Mouse (Mus musculus): ENCODE data around the gene Smad6. TPM values are rescaled to one million over a fixed set of nuclear protein-coding genes. Genes with fewer than 3 reads are reported as not detected.

Gene Smad6
- polyA plus RNA-seq, 1 experiment from 2014 or later = 1.5 TPM

- no peak overlapping the region for H3K4me2 ChIP-seq
- H3K9ac ChIP-seq = no peak overlapping the region
- WGBS = 68% methylated on average over 9 of the region's 9 CpGs
- no peaks in the 10 kb centered on the region for H3K36me3 ChIP-seq (replicated peaks)
- H3K4me3 ChIP-seq = no peak overlapping the region
- H3K27ac ChIP-seq = no peak overlapping the region; the same call in 1 of the 2 replicates
- no peaks in the 10 kb centered on the region for H3K9me3 ChIP-seq
- ATAC-seq (replicated peaks) = no peak; the same call in 1 of the 2 replicates
- H3K4me1 ChIP-seq = peaks cover 11% of the 10 kb centered on the region; the same call in 1 of the 2 replicates
- H3K27me3 ChIP-seq (replicated peaks) = no peaks in the 10 kb centered on the region
Observed at GRCm38 (mm10) chr9:63968592-63968991, 53.3 kb downstream of the Smad6 start.

DNA sequence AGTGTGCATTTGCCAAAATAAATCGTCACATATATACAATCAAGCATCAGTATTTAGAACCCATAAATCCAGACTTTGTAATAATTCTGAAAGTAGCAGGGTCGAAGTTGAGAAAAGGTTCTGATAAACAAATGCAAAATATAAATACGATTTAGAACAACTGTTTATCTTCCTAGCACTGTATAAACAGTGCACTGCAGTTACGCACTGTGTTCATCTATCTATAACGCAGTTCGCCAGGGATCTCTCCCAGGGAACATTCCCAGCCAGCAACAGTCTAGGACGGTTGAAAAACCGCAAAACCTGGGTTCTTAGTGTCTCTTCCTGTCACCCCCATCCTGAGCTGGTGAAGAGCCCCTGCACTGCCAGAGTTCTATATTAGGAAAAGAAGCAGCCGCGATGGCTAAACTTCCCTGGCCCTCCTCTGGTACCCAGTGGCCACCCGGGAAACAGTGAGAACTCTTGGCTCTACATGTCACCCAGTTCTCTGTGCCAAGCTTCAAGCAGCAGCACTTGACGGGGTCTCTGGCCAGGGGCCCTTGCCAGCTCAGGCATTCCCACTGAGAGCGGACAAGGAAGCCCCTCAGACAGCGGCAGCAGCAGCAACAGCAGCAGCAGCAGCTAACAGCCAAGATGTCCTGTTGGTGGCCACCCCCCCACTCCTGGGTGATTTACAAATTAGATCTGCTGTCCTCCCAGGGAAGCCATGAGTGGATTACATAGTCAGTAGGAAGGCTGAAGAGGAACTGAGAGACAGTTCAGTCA is 54.3 kb downstream of the Smad6 start:
- Histone ChIP-seq H3K27ac (peak overlapping the region; percentile 20; the same call in 1 of the 2 replicates), H3K36me3 (replicated peaks) (no peaks in the 10 kb centered on the region), H3K4me3 (no peak overlapping the region), H3K4me1 (peaks cover 11% of the 10 kb centered on the region; the same call in 1 of the 2 replicates), H3K4me2 (no peak overlapping the region), H3K27me3 (replicated peaks) (no peaks in the 10 kb centered on the region), H3K9me3 (no peaks in the 10 kb centered on the region), H3K9ac (no peak overlapping the region)
- ATAC-seq (replicated peaks) = no peak
- WGBS = 75% methylated on average over 14 of the region's 14 CpGs

DNA sequence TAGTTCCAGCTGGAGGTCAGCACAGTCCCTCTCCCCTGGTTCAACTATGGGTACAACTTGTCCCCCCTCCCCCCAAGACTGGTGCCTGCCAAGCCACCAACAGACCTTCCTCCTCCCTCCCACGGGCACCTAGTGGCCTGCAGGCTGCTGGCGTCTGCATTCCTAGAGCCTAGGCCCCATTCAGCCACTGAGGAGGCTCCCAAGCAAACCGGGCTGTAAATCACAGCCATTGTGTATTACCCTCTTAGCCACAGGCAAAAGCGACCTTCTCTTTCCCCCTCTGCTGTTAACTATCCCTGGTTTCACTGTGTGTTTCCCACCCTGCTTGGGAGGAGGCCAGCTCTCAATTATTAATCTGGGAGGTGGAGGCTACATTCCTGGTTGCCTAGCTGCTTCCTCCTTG is 56.3 kb downstream of the Smad6 start:
- Histone ChIP-seq H3K9ac (no peak overlapping the region), H3K27ac (no peak overlapping the region; the same call in 1 of the 2 replicates), H3K27me3 (replicated peaks) (no peaks in the 10 kb centered on the region), H3K4me2 (no peak overlapping the region), H3K4me1 (peaks cover 16% of the 10 kb centered on the region), H3K9me3 (no peaks in the 10 kb centered on the region), H3K36me3 (replicated peaks) (no peaks in the 10 kb centered on the region), H3K4me3 (no peak overlapping the region)
- ATAC-seq (replicated peaks) = no peak
- 13% methylated on average over 4 of the region's 4 CpGs for WGBS

DNA sequence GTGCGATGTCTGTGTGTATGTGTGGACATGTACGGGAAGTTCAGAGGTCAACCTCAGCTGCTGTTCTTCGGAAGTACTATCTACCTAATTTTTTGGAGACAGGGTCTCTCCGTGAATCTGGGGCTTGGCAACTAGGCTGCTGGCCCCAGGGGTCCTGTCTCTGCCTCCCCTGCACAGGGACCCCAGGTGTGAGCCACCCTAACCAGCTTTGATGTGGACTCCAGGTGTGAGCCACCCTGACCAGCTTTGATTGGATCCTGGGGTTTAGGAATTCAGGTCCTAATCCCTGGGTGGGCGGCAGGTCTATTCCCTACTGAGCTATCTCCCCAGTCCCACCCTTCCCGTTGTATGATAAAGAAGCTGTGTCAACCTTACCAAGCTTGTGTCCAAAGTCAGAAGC is 60.0 kb downstream of the Smad6 start:
- Histone ChIP-seq H3K9me3 (no peaks in the 10 kb centered on the region), H3K27ac (no peak overlapping the region), H3K4me1 (peaks cover 37% of the 10 kb centered on the region), H3K36me3 (replicated peaks) (no peaks in the 10 kb centered on the region), H3K9ac (no peak overlapping the region), H3K4me3 (no peak overlapping the region), H3K4me2 (no peak overlapping the region), H3K27me3 (replicated peaks) (no peaks in the 10 kb centered on the region)
- no peak for ATAC-seq (replicated peaks)
- 73% methylated on average over 6 of the region's 6 CpGs for WGBS

DNA sequence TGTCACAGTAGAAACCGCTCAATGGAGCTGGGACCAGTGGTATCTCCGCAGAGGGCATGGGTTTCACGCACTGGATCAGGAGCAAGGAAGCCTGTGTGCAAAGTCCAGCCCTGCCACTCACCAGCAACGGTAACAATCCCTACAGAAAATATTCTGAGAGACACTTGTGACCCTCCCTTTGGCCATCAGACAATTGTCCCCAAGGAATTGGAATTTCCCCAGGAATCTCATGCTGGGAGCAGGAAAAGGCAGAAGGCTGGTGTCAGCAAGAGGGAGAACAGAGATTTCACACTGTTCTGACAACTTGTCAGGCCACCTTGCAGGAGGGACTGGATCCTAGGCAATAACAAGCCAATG is 61.1 kb downstream of the Smad6 start:
- Histone ChIP-seq H3K27me3 (replicated peaks) (no peaks in the 10 kb centered on the region), H3K27ac (no peak overlapping the region), H3K4me2 (no peak overlapping the region; the same call in 1 of the 2 replicates), H3K4me1 (peaks cover 35% of the 10 kb centered on the region), H3K36me3 (replicated peaks) (no peaks in the 10 kb centered on the region), H3K4me3 (no peak overlapping the region), H3K9me3 (no peaks in the 10 kb centered on the region), H3K9ac (no peak overlapping the region)
- no peak for ATAC-seq (replicated peaks)
- WGBS = 17% methylated on average over 4 of the region's 4 CpGs

GRCm38 (mm10) chr9:63959933-63960828 is 61.7 kb downstream of the Smad6 start:
- Histone ChIP-seq H3K36me3 (replicated peaks) (no peaks in the 10 kb centered on the region), H3K27ac (0 out of 2 replicates have a peak overlapping the region, but pooled peaks have one; percentile 6), H3K27me3 (replicated peaks) (no peaks in the 10 kb centered on the region), H3K4me1 (peaks cover 30% of the 10 kb centered on the region), H3K4me3 (no peak overlapping the region), H3K9me3 (no peaks in the 10 kb centered on the region), H3K9ac (no peak overlapping the region), H3K4me2 (peak overlapping the region; percentile 30)
- 6% methylated on average over 21 of the region's 21 CpGs for WGBS
- no peak for ATAC-seq (replicated peaks)

GRCm38 (mm10) chr9:63959129-63959932 is 62.5 kb downstream of the Smad6 start:
- Histone ChIP-seq H3K27me3 (replicated peaks) (no peaks in the 10 kb centered on the region), H3K4me3 (no peak overlapping the region), H3K27ac (no peak overlapping the region; the same call in 1 of the 2 replicates), H3K9me3 (no peaks in the 10 kb centered on the region), H3K4me2 (0 out of 2 replicates have a peak overlapping the region, but pooled peaks have one; percentile 4), H3K9ac (no peak overlapping the region), H3K36me3 (replicated peaks) (no peaks in the 10 kb centered on the region), H3K4me1 (peaks cover 30% of the 10 kb centered on the region)
- WGBS = 29% methylated on average over 17 of the region's 17 CpGs
- peak; percentile 48 for ATAC-seq (replicated peaks)

DNA sequence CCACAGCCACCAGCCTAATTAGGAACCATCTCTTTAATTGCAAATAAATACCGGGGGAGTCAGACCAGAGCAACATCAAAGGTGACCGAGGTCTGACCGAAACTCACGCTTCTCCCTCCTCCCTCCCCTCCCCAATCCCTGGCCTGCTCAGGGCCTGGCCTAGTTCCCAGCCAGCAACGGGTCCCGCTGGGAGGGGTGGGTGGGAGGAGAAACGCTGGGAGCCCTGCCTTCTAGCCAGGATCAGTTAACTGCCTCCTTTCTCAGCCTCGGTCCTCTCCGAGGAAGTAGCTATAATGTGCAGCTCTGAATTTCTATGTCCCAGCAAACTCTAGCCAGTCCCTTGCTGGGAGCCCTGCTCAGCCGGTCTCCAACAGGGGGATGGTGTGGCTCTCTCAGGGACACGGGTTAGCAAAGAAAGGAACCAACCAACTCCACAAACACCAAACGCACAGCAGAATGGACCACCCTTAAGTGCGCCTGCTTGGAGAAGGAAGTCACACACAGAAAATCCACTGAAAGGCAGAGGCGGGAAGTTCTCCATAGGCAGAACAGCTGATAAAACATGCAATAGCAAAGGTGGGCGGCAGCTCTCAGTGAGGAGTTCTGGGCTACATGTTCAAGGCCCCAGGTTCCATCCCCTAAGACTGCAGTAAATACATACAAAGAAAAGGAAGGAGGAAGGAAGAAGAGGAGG is 63.4 kb downstream of the Smad6 start:
- Histone ChIP-seq H3K27me3 (replicated peaks) (no peaks in the 10 kb centered on the region), H3K4me1 (peaks cover 31% of the 10 kb centered on the region), H3K9ac (no peak overlapping the region), H3K4me2 (no peak overlapping the region), H3K36me3 (replicated peaks) (no peaks in the 10 kb centered on the region), H3K27ac (no peak overlapping the region), H3K4me3 (no peak overlapping the region), H3K9me3 (no peaks in the 10 kb centered on the region)
- no peak for ATAC-seq (replicated peaks)
- 14% methylated on average over 15 of the region's 15 CpGs for WGBS

GRCm38 (mm10) chr9:63957647-63958185 is 64.1 kb downstream of the Smad6 start:
- no peak overlapping the region for H3K4me3 ChIP-seq
- no peak overlapping the region for H3K9ac ChIP-seq
- ATAC-seq (replicated peaks) = no peak
- no peaks in the 10 kb centered on the region for H3K36me3 ChIP-seq (replicated peaks)
- H3K4me1 ChIP-seq = peaks cover 33% of the 10 kb centered on the region
- no peak overlapping the region for H3K4me2 ChIP-seq
- H3K27ac ChIP-seq = no peak overlapping the region
- no peaks in the 10 kb centered on the region for H3K9me3 ChIP-seq
- no peaks in the 10 kb centered on the region for H3K27me3 ChIP-seq (replicated peaks)
- 70% methylated on average over 11 of the region's 11 CpGs for WGBS

GRCm38 (mm10) chr9:63956052-63956451 is 65.8 kb downstream of the Smad6 start:
- no peaks in the 10 kb centered on the region for H3K9me3 ChIP-seq
- no peak for ATAC-seq (replicated peaks)
- WGBS = 16% methylated on average over 9 of the region's 9 CpGs
- H3K36me3 ChIP-seq (replicated peaks) = no peaks in the 10 kb centered on the region
- H3K4me1 ChIP-seq = peaks cover 33% of the 10 kb centered on the region
- no peak overlapping the region for H3K27ac ChIP-seq
- no peak overlapping the region for H3K4me3 ChIP-seq
- no peaks in the 10 kb centered on the region for H3K27me3 ChIP-seq (replicated peaks)
- H3K4me2 ChIP-seq = no peak overlapping the region
- H3K9ac ChIP-seq = no peak overlapping the region

DNA sequence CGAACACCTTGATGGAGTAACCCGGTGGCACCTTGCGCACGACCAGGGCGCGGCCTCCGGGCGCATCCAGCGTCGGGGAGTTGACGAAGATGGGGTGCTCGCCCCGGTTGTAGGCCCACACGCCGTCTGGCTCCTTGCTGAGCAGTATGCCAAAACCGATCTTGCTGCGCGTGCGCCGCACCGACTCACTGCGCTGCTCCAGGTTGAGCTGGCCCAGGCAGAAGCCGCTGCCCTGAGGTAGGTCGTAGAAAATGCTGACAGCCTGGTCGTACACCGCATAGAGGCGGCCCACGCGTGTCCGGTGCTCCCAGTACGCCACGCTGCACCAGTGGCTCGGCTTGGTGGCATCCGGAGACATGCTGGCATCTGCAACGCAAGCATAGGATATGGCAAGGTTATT is 68.2 kb downstream of the Smad6 start:
- no peak overlapping the region for H3K9ac ChIP-seq
- H3K36me3 ChIP-seq (replicated peaks) = no peaks in the 10 kb centered on the region
- no peaks in the 10 kb centered on the region for H3K27me3 ChIP-seq (replicated peaks)
- no peak overlapping the region for H3K27ac ChIP-seq
- peaks cover 10% of the 10 kb centered on the region for H3K4me1 ChIP-seq
- H3K9me3 ChIP-seq = no peaks in the 10 kb centered on the region
- 35% methylated on average over 35 of the region's 35 CpGs for WGBS
- H3K4me2 ChIP-seq = peak overlapping the region; percentile 40
- ATAC-seq (replicated peaks) = peak; percentile 56; the same call in 1 of the 2 replicates
- peak overlapping the region; percentile 17; the same call in 1 of the 2 replicates for H3K4me3 ChIP-seq
